Mouse (Mus musculus) neural tube, embryonic 10.5 days (tissue): Measurements from ENCODE around the gene Fam234b.

Source experiments
- DNase-seq: peaks from one replicate; pipeline ENCODE4 v3.0.0-alpha.2; 2017; ENCODE audit warnings: low spot score; ENCODE audit errors: extremely low spot score

The Fam234b gene

DNA sequence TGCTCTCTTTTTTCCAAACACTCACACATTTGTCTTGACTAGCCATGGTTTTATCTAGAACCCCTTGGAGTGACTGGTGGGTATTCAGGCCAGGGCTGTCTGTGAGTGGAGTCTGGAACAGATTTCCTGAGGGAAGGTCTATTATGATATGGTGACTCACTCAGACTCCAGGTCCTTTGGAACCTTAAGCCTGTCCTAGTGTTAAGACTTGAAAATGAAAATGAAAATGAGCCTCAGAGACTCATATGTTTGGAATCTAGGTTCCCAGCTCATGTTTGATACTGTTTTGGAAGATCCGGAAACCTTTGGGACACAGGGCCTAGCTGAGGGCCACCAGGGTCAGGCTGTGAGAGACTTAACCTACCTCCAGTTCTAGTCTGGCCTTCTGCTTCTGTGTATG, 68.3 kb downstream of the Fam234b start:
- no peak for DNase-seq

DNA sequence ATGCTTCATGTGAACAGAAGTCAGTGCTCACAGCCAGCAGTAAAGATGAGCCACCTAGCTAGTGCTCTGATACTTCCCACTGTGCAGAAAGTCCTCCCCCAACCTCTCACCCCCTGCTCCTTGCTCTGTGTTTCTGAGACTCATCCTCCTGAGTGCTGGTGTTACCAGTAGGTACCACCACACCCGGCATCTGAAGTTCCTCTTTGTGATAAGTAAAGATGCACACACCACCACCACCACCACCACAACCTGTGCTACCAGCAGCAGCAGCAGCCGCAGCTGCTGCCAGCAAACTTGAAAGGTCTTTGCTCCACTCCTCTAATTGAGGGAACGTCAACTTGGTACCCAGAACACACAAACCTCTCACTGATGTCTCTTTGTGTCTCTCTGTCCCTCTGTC, 69.4 kb downstream of the Fam234b start:
- no peak for DNase-seq

DNA sequence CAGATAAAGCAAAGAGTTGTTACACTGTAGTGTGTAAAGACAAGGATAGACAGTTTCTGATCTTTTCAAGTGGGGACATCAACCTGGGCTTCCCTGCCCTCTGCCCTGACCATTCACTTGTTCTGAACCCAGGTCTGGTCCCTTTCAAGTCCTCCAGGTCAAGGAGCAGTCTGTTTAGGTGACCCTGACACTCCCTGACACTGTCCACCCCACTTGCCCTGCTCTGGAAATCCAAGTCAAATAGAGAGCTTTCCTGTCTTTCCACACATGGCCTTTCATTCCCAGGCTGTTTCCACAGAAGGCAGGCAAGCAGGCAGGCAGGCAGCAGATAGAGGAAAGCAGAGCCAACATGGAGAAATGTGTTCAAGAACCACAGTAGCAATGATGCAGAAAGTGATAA, 70.6 kb downstream of the Fam234b start:
- DNase-seq, result no peak

DNA sequence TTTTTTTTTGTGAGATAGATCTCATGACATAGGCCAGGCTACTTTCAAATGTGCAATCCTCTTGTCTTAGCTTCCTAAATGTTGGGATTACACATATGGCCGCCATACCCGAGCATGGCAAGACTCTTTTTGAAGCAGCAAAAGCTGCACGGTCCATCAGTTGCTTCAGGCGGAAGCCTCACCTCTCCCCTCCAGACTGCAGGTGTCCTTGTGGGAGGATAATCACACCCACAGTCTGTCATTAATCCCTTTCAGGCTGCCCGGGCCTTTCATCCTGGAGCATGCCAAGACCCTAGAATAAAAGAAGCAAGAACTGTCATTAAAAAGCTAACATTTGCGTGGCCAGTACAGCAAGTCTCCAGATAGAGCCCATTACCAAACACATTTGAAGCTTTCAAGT, 71.8 kb downstream of the Fam234b start:
- no peak for DNase-seq

DNA sequence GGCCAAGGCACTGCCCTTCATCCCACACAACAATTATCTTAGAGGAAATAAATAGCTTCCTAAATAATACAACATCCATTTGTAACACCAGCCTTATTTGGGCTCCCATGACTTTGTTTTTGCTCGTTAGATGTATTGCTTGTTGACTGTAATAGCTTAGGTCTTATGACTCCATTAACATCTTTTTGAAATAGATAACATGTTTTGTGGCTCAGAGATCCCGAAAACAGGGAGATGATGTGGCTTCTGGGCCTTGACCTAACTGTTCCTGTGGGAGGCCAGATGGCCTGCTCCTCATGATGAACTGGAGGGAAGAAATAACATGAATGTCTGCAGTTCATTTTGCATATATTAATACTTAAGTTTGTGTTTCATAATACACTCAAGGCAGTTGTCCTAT, 74.0 kb downstream of the Fam234b start:
- no peak for DNase-seq

DNA sequence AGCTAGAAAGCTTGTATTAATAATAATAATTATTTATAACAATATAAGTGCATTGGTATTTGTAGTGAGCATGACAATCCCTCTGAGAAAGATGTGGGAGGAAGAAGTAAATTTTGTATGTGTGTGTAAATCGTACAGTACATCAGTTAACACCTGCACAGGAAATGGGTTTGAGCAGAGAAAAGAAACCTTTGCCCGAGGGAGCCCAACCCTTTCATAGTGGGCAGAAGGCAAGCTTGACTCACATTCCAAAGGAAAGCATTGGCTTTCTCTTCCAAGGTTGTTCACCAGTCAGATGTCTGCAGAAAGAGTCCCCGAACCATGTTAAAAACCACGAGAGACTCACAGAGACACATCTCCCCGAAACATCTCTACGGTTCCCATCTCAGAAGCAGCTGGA, 75.3 kb downstream of the Fam234b start:
- no peak for DNase-seq

DNA sequence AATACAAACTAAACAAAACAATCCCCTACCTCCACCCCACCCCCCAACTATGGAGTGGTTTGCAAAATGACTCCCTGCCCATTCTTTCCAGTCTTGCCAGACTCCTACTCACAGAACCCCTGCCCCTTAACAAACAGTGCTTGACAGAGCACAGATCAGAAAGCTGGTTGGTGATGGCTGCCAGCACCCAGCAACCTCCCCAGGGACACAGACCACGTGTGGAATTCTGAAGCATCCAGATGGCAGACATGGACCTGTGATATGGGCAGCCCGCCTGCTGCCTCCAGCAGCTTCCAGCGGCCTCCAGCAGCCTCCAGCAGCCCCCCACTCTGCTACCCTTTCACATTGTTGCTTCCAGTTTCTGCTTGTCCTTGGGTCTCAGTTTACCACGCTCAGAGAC, 77.5 kb downstream of the Fam234b start:
- no peak for DNase-seq

DNA sequence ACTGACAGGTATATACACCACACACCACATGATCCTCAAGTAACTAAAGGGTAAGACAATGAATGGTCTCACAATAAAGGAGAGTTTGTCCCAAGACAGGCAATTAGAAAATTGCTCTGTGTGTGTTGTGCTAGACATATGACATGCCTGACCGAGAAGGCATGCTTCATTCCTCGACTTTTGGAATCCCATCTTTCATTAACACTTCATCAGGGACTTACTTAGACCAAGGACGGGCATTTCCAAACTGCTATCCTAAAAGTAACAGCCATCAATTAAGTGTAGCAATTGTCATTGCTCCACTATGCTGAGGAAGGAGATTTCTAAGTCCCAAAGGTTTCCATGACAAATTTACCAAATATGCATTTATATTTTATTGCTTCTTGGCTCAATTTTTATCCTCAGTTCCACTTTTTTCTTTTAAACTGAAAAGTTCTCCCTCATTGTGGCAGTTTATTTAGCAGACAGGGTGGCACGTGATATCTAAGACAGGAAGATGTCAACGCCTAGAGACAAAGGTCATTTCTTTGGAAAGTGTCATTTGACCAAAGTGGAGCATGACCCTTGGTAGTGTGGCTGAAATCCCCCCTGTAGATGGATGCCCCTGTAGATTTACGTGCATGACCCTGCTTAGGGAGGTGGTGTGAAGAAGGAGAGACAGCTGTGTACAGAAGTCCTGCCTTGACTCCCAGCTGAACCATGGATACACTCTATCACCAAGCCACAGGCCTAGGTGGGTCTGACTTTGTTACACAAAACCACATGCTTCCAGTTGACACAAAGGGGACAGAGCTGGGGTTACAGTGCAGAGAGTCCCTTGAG, 78.9 kb downstream of the Fam234b start:
- no peak for DNase-seq

DNA sequence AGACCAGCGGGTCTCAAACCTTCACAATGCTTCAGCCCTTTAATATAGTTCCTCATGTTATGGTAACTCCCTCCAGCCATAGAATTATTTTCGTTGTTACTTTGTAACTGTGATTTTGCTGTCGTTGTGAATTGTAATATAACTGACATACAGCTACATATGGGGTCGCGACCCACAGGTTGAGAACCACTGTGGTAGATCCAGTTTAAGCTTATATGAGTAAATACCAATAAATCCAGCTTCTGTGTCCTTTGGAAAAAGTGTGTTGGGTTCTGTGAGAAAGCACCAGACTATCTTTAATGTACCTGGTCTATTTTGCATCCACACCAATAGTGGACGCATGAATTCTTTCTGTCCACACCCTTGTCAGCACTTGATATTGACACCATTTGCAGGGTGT, 80.5 kb downstream of the Fam234b start:
- DNase-seq, result no peak

DNA sequence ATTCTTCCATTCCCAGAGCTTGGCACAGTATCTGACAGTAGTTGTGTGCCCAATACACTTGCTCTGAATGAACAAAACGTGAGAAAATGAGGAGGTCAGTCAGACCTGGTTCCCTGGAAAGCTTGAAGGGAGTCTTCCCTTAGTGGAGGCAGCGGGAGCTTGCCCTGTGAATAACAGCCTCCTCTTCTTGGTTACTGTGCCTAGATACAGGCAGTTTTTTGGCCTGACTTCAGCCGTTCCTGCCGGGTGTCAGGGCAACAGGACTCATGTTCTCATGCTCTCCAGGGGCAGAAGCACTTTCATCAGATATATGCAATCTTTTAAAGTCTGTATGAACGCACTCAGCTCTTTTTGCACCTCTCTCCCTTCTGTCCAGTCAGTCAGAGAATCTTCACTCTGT, 81.5 kb downstream of the Fam234b start:
- DNase-seq, result no peak

DNA sequence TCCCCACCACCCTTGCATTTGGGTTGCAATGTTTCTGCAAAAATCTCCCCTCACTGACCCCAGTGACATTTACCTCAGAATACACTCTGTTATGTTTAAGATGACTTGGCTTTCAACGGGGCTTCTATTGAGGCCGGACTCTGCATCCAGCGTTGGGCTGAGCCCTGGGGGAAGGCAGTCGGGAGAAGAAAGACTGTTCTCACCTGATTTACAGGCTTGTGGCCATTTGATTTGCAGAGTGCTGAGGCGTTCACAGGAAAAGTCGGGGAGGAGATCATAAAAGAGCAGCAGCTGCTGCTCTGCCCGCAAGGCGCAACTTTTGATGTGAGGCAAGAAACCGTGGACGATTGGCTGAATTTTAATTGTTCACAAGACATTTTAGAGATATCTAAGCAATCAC, 82.1 kb downstream of the Fam234b start:
- no peak for DNase-seq

DNA sequence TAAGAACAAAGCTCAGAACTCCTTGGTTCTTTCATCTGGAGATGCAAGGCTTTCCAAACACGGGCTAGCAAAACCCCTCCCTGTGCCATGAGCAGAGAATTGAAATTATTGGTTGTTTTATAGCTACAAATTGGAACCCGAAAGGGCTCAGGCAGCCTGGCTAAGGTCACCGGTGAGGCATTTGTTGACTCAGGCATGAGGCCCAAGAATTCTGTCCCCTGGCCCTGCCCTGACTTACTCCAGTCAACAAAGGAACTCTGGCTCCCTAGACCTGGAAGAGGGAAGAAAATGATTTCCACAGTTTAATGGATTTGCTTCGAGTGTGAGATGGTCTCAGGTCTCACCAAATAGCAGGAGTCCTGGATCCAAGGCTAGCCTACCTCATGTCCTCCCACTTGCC, 94.6 kb downstream of the Fam234b start:
- no peak for DNase-seq

DNA sequence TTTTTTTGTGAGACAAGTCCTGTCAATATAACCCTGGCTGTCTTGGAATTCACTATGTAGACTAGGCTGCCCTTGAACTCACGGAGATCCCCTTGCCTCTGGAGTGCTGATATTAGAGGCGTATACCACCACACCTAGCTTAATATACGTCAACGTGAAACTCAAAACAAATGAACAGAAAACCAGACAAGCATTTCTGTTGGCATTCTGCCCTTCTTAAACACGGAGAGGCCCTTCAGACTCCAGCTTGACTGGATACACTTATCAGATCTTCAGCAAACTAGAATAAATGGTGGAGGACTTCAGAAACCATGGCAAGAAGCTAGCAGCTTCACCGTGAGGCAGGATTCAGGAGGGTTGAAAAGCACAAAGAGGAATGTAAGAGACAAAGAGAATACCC, 96.4 kb downstream of the Fam234b start:
- DNase-seq, result no peak
